Mouse (Mus musculus): Measurements from ENCODE around the gene 4930578G10Rik.
A peak's percentile ranks its signal among the peaks of the same experiment; 100 is the strongest.
"Not testable (repeated sequence)": the region's sequence is repeated elsewhere in the genome, so short reads cannot be mapped to it uniquely, and the experiment has no call there.

4930578G10Rik gene

GRCm38 (mm10) chr4:42735245-42735644, at the start of gene 4930578G10Rik:
TSS of gene 4930578G10Rik (plus strand) at chr4:42735545.
- DNase-seq, result not testable (repeated sequence)

- not testable (repeated sequence) for DNase-seq
Measured at GRCm38 (mm10) chr4:42756477-42756876, 21.1 kb downstream of the 4930578G10Rik start, which contains the start of gene Ccl19. TSS of gene Ccl19 (minus strand) at chr4:42756577.

- not testable (repeated sequence) for DNase-seq
Measured at GRCm38 (mm10) chr4:42773893-42774292, 38.5 kb downstream of the 4930578G10Rik start, which contains the start of gene Ccl21a. TSS of gene Ccl21a (minus strand) at chr4:42773993.

- DNase-seq, result not testable (repeated sequence)
Measured at GRCm38 (mm10) chr4:42853788-42854187, 118.4 kb downstream of the 4930578G10Rik start, which contains the start of gene Fam205a1. TSS of gene Fam205a1 (minus strand) at chr4:42853888.

GRCm38 (mm10) chr4:42856671-42857070, 121.3 kb downstream of the 4930578G10Rik start, which contains the start of gene Gm12394:
TSS of gene Gm12394 (minus strand) at chr4:42856771.
- DNase-seq, result not testable (repeated sequence)

GRCm38 (mm10) chr4:42860483-42860882, 125.1 kb downstream of the 4930578G10Rik start:
- not testable (repeated sequence) for DNase-seq

- not testable (repeated sequence) for DNase-seq
Measured at GRCm38 (mm10) chr4:42863487-42863886, 128.1 kb downstream of the 4930578G10Rik start.

GRCm38 (mm10) chr4:42867390-42867789, 132.0 kb downstream of the 4930578G10Rik start:
- DNase-seq, result no peak

GRCm38 (mm10) chr4:42868193-42868592, 132.8 kb downstream of the 4930578G10Rik start:
- no peak for DNase-seq

- DNase-seq, result no peak
Measured at GRCm38 (mm10) chr4:42870748-42871147, 135.4 kb downstream of the 4930578G10Rik start.

- no peak for DNase-seq
Measured at GRCm38 (mm10) chr4:42872151-42872550, 136.8 kb downstream of the 4930578G10Rik start.

- DNase-seq, result no peak
Measured at GRCm38 (mm10) chr4:42872746-42873435, 137.5 kb downstream of the 4930578G10Rik start.

- DNase-seq, result no peak
Measured at GRCm38 (mm10) chr4:42874134-42874533, 138.8 kb downstream of the 4930578G10Rik start, which contains the start of gene Fam205c. TSS of gene Fam205c (minus strand) at chr4:42874234.

GRCm38 (mm10) chr4:42876586-42877291, 141.4 kb downstream of the 4930578G10Rik start:
- DNase-seq, result peak; percentile 82

- DNase-seq, result no peak
Measured at GRCm38 (mm10) chr4:42877657-42878056, 142.3 kb downstream of the 4930578G10Rik start.

GRCm38 (mm10) chr4:42879829-42880676, 144.7 kb downstream of the 4930578G10Rik start:
- DNase-seq, result no peak

- DNase-seq, result no peak
Measured at GRCm38 (mm10) chr4:42880677-42880948, 145.3 kb downstream of the 4930578G10Rik start.

- no peak for DNase-seq
Measured at GRCm38 (mm10) chr4:42886926-42887325, 151.6 kb downstream of the 4930578G10Rik start.

- no peak for DNase-seq
Measured at GRCm38 (mm10) chr4:42888806-42889205, 153.5 kb downstream of the 4930578G10Rik start.

- DNase-seq, result no peak
Measured at GRCm38 (mm10) chr4:42891176-42891575, 155.8 kb downstream of the 4930578G10Rik start.

- DNase-seq, result no peak
Measured at GRCm38 (mm10) chr4:42895118-42895517, 159.8 kb downstream of the 4930578G10Rik start.

Data from embryo, embryonic 11 days (tissue).